Mouse (Mus musculus): ENCODE data around the gene Gm6408. TPM values are rescaled to one million over a fixed set of nuclear protein-coding genes. Genes with fewer than 3 reads are reported as not detected.
"Not testable (repeated sequence)": the region's sequence is repeated elsewhere in the genome, so short reads cannot be mapped to it uniquely, and the experiment has no call there.

Gm6408 gene
- polyA plus RNA-seq, 1 experiment from 2014 or later, result not detected

DNA sequence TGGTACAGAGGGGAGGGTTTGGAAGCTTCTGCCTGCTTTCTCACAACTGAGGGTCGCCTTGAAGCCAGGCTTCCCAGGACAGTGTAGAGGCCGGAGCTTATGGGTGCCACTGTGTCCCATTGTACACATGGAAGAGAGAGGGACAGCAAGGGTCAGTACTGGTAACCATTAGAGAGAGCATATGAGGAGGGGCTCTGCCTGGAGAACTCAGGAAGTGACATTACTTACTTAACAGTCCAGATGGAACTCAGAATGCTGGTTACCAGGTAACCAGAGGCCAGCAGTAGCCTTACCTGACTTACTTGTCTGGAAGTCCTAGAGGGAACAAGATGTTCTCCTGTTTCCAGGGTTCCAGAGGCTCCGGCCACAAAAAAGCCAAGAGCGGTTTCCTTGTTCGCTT is 20.3 kb downstream of the Gm6408 start, which contains the start of gene 4930449I24Rik:
Gene 4930449I24Rik (plus strand): TSS at position 301 of the 400 bp plus-strand sequence.
- not testable (repeated sequence) for H3K36me3 ChIP-seq (ENCODE audit: control insufficient read depth, insufficient read depth, low read length); H3K4me2 ChIP-seq (ENCODE audit: low read depth, low read length); H3K4me3 ChIP-seq (ENCODE audit: low read length); ATAC-seq (ENCODE audit: low read depth); H3K27me3 ChIP-seq (ENCODE audit: control insufficient read depth, insufficient read depth, low read depth, low read length); H3K9ac ChIP-seq (ENCODE audit: low read length); H3K27ac ChIP-seq (ENCODE audit: low read length); H3K4me1 ChIP-seq (replicated peaks; ENCODE audit: control insufficient read depth, insufficient read depth, low read length); H3K9me3 ChIP-seq (ENCODE audit: control insufficient read depth, low read length)
- WGBS, result no CpG with 5 or more reads among the region's 5 CpGs

DNA sequence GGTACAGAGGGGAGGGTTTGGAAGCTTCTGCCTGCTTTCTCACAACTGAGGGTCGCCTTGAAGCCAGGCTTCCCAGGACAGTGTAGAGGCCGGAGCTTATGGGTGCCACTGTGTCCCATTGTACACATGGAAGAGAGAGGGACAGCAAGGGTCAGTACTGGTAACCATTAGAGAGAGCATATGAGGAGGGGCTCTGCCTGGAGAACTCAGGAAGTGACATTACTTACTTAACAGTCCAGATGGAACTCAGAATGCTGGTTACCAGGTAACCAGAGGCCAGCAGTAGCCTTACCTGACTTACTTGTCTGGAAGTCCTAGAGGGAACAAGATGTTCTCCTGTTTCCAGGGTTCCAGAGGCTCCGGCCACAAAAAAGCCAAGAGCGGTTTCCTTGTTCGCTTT is 32.1 kb downstream of the Gm6408 start, which contains the start of gene Gm3402:
Gene Gm3402 (plus strand): TSS at position 301 of the 400 bp plus-strand sequence.
- H3K4me1 ChIP-seq (replicated peaks; ENCODE audit: control insufficient read depth, insufficient read depth, low read length); H3K9ac ChIP-seq (ENCODE audit: low read length); ATAC-seq (ENCODE audit: low read depth); H3K4me3 ChIP-seq (ENCODE audit: low read length); H3K9me3 ChIP-seq (ENCODE audit: control insufficient read depth, low read length); H3K36me3 ChIP-seq (ENCODE audit: control insufficient read depth, insufficient read depth, low read length); H3K27me3 ChIP-seq (ENCODE audit: control insufficient read depth, insufficient read depth, low read depth, low read length); H3K4me2 ChIP-seq (ENCODE audit: low read depth, low read length); H3K27ac ChIP-seq (ENCODE audit: low read length): not testable (repeated sequence)
- WGBS, result no CpG with 5 or more reads among the region's 5 CpGs

DNA sequence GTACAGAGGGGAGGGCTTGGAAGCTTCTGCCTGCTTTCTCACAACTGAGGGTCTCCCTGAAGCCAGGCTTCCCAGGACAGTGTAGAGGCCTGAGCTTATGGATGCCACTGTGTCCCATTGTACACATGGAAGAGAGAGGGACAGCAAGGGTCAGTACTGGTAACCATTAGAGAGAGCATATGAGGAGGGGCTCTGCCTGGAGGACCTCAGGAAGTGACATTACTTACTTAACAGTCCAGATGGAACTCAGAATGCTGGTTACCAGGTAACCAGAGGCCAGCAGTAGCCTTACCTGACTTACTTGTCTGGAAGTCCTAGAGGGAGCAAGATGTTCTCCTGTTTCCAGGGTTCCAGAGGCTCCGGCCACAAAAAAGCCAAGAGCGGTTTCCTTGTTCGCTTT is 43.7 kb downstream of the Gm6408 start, which contains the start of gene Gm3404:
Gene Gm3404 (plus strand): TSS at position 301 of the 400 bp plus-strand sequence.
- H3K4me1 ChIP-seq (replicated peaks; ENCODE audit: control insufficient read depth, insufficient read depth, low read length); H3K4me3 ChIP-seq (ENCODE audit: low read length); H3K27ac ChIP-seq (ENCODE audit: low read length); H3K27me3 ChIP-seq (ENCODE audit: control insufficient read depth, insufficient read depth, low read depth, low read length); H3K36me3 ChIP-seq (ENCODE audit: control insufficient read depth, insufficient read depth, low read length); H3K9ac ChIP-seq (ENCODE audit: low read length); ATAC-seq (ENCODE audit: low read depth); H3K4me2 ChIP-seq (ENCODE audit: low read depth, low read length); H3K9me3 ChIP-seq (ENCODE audit: control insufficient read depth, low read length): not testable (repeated sequence)
- 100% methylated on average over 1 of the region's 3 CpGs for WGBS

Other genes starting within 250 kb of the Gm6408 start
- 0.92 and 1.0 TPM in 2 replicates for gene Wasf3, start 97.0 kb upstream of the Gm6408 start, polyA plus RNA-seq (2015; fragmentation: Nextera tagmentation; extraction: Ambion mirVana)
- gene Gm6370, start 9.4 kb downstream of the Gm6408 start, polyA plus RNA-seq (2015; fragmentation: Nextera tagmentation; extraction: Ambion mirVana), result not detected in 2 replicates
- gene 4930449I24Rik, start 20.4 kb downstream of the Gm6408 start, polyA plus RNA-seq (2015; fragmentation: Nextera tagmentation; extraction: Ambion mirVana), result not detected in 2 replicates
- not detected in 2 replicates for gene Gm3402, start 32.2 kb downstream of the Gm6408 start, polyA plus RNA-seq (2015; fragmentation: Nextera tagmentation; extraction: Ambion mirVana)
- gene Gm3404, start 43.8 kb downstream of the Gm6408 start, polyA plus RNA-seq (2015; fragmentation: Nextera tagmentation; extraction: Ambion mirVana), result not detected in 2 replicates
- gene Gm3409, start 55.7 kb downstream of the Gm6408 start, polyA plus RNA-seq (2015; fragmentation: Nextera tagmentation; extraction: Ambion mirVana), result not detected in 2 replicates
- not detected in 2 replicates for gene Gm3415, start 74.2 kb downstream of the Gm6408 start, polyA plus RNA-seq (2015; fragmentation: Nextera tagmentation; extraction: Ambion mirVana)
- gene Gpr12, start 103.3 kb downstream of the Gm6408 start, polyA plus RNA-seq (2015; fragmentation: Nextera tagmentation; extraction: Ambion mirVana), result not detected in 2 replicates